Mouse (Mus musculus): ENCODE measurements around the gene Gm10053. TPM values are rescaled to one million over a fixed set of nuclear protein-coding genes. Genes with fewer than 3 reads are reported as not detected.

Gene Gm10053
- polyA plus RNA-seq, 1 experiment from 2014 or later: 327 TPM

DNA sequence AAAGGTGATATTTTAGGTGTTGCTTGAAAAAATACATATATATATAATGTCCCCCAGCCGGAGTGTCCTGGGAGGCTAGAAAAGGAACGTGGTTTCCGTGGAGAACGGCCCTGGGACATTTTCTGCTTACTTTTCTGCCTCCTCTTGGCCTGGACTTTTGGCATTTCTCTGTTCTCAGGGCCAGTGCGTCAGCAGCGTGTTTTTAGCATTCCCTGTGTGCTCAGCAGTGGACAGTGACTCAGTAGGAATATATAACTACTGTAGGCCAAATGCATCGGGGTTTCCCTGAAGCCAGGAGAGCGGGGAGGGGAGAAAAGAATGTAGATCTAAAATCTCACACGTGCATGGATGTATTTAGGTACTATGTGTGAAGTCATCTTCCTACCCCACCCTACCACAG is 10.1 kb upstream of the Gm10053 start:
- Histone ChIP-seq H3K27ac (ENCODE audit: low read depth, low read length) (no peak overlapping the region), H3K36me3 (ENCODE audit: control insufficient read depth, insufficient read depth, low read length) (no peaks in the 10 kb centered on the region), H3K9me3 (ENCODE audit: control insufficient read depth, low read length) (no peaks in the 10 kb centered on the region), H3K4me2 (no peak overlapping the region), H3K4me1 (replicated peaks; ENCODE audit: control insufficient read depth, insufficient read depth, low read length) (no peaks in the 10 kb centered on the region), H3K9ac (ENCODE audit: low read depth, low read length) (no peak overlapping the region), H3K27me3 (replicated peaks; ENCODE audit: control insufficient read depth, insufficient read depth, low read length) (peaks cover 31% of the 10 kb centered on the region), H3K4me3 (ENCODE audit: low read depth, low read length) (no peak overlapping the region)
- no peak for DNase-seq (ENCODE audit: low spot score)
- ATAC-seq (replicated peaks; ENCODE audit: low FRiP score): no peak
- WGBS: 77% methylated on average over 9 of the region's 9 CpGs

DNA sequence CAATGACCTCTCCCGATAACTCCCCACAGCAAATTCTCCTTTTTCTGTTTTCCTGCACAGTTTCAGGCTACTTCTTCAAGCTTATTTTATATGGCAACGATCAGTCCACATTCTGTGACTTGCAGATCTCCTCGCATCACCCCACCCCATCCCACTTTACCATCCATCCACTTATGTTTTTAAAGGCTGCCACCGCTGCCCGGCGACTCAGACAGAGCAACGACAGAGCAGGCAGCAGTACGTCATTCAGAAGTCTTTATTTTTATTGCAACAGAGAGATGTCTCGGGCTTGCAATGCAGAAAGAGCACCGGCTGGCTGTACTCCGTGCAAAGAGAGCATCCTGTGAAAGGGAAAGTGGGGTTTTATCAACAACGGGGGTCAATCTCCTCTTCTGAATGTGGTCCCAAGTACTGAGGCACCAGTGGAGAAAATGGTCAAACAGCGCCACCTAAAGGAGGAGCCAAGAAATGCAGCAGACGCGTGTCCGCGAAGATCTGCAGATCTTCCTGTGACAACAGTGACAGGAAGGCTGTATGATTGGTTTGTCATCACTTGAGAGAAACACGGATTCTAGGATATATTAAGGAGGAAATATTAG is 4.3 kb upstream of the Gm10053 start:
- H3K4me1 ChIP-seq (replicated peaks; ENCODE audit: control insufficient read depth, insufficient read depth, low read length): no peaks in the 10 kb centered on the region
- WGBS: 27% methylated on average over 18 of the region's 18 CpGs
- no peak overlapping the region for H3K27ac ChIP-seq (ENCODE audit: low read depth, low read length)
- H3K27me3 ChIP-seq (replicated peaks; ENCODE audit: control insufficient read depth, insufficient read depth, low read length): no peaks in the 10 kb centered on the region; the same call in 1 of the 2 replicates
- no peak overlapping the region for H3K4me3 ChIP-seq (ENCODE audit: low read depth, low read length)
- no peak for ATAC-seq (replicated peaks; ENCODE audit: low FRiP score)
- peak overlapping the region; percentile 49 for H3K4me2 ChIP-seq
- no peak overlapping the region for H3K9ac ChIP-seq (ENCODE audit: low read depth, low read length)
- no peaks in the 10 kb centered on the region for H3K36me3 ChIP-seq (ENCODE audit: control insufficient read depth, insufficient read depth, low read length)
- no peaks in the 10 kb centered on the region for H3K9me3 ChIP-seq (ENCODE audit: control insufficient read depth, low read length)
- peak; percentile 61 for DNase-seq (ENCODE audit: low spot score)

DNA sequence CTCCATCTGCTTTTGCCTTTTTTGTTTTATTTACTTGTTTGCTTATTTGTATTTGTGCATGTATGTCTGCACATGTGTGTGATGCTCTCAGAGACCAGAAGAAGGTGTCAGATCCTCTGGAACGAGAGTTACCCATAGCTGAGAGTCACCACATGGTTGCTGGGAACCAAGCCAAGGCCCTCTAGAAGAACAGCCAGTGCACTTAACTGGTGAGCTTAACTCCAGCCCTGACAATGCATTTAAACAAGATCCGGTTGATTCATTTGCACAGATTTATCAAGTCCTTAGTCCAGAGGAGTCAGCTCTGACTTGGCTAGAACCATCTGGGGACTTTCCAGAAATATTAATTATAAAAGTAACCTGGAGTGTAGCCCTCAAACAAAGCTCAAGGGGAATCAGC is 1.6 kb upstream of the Gm10053 start:
- no peaks in the 10 kb centered on the region; the same call in 1 of the 2 replicates for H3K27me3 ChIP-seq (replicated peaks; ENCODE audit: control insufficient read depth, insufficient read depth, low read length)
- ATAC-seq (replicated peaks; ENCODE audit: low FRiP score) (no peak), DNase-seq (ENCODE audit: low spot score) (no peak)
- 59% methylated on average over 2 of the region's 2 CpGs for WGBS
- H3K4me1 ChIP-seq (replicated peaks; ENCODE audit: control insufficient read depth, insufficient read depth, low read length): no peaks in the 10 kb centered on the region
- H3K4me3 ChIP-seq (ENCODE audit: low read depth, low read length): no peak overlapping the region
- no peak overlapping the region for H3K27ac ChIP-seq (ENCODE audit: low read depth, low read length)
- H3K9ac ChIP-seq (ENCODE audit: low read depth, low read length): no peak overlapping the region
- H3K9me3 ChIP-seq (ENCODE audit: control insufficient read depth, low read length): no peaks in the 10 kb centered on the region
- H3K4me2 ChIP-seq: no peak overlapping the region
- no peaks in the 10 kb centered on the region for H3K36me3 ChIP-seq (ENCODE audit: control insufficient read depth, insufficient read depth, low read length)

DNA sequence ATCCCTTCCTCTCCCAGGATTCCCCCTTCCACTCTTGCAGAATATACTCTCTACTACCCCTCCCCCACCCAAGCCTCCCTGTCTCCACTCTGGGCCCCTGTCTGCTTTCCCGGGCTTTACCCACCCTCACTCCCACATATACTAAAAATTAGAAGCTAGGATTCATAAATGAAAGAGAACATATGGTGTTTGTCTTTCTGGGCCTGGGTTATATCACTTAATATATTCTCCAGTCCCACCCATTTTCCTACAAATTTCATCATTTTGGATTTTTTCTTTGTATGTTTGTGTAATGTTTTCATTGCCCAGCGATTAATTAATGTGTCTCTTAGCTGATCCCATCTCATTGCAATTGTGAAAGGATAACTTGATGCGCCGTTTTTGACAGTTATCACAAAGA is 5.8 kb downstream of the Gm10053 start:
- no peak overlapping the region for H3K4me2 ChIP-seq
- no peak overlapping the region for H3K27ac ChIP-seq (ENCODE audit: low read depth, low read length)
- no peaks in the 10 kb centered on the region for H3K4me1 ChIP-seq (replicated peaks; ENCODE audit: control insufficient read depth, insufficient read depth, low read length)
- no peaks in the 10 kb centered on the region for H3K36me3 ChIP-seq (ENCODE audit: control insufficient read depth, insufficient read depth, low read length)
- 60% methylated on average over 4 of the region's 4 CpGs for WGBS
- H3K9me3 ChIP-seq (ENCODE audit: control insufficient read depth, low read length): no peaks in the 10 kb centered on the region
- DNase-seq (ENCODE audit: low spot score) (no peak), ATAC-seq (replicated peaks; ENCODE audit: low FRiP score) (no peak)
- peaks cover 3% of the 10 kb centered on the region for H3K27me3 ChIP-seq (replicated peaks; ENCODE audit: control insufficient read depth, insufficient read depth, low read length)
- no peak overlapping the region for H3K9ac ChIP-seq (ENCODE audit: low read depth, low read length)
- H3K4me3 ChIP-seq (ENCODE audit: low read depth, low read length): no peak overlapping the region

DNA sequence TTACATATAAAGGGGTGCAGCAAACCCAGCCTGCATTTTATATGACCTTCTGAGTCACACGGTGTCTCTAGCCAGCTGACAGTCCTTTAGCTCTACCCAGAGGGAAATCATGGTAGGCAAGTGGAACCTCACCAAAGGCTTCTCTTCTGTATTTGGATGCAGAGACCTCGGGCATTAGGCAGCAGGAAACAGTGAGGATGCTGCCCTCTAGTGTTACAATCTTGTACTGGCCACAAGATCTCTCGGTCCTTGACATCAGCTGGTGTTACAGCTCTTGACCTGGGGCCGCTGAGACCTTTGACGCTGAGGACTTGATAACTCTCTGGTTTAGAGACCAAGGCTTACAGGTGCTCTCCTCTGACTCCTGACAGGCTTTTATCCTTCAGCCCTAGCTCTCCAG is 10.0 kb downstream of the Gm10053 start:
- Histone ChIP-seq H3K27me3 (replicated peaks; ENCODE audit: control insufficient read depth, insufficient read depth, low read length) (peaks cover 5% of the 10 kb centered on the region), H3K9me3 (ENCODE audit: control insufficient read depth, low read length) (no peaks in the 10 kb centered on the region), H3K27ac (ENCODE audit: low read depth, low read length) (no peak overlapping the region), H3K36me3 (ENCODE audit: control insufficient read depth, insufficient read depth, low read length) (no peaks in the 10 kb centered on the region), H3K4me2 (no peak overlapping the region), H3K4me1 (replicated peaks; ENCODE audit: control insufficient read depth, insufficient read depth, low read length) (no peaks in the 10 kb centered on the region), H3K4me3 (ENCODE audit: low read depth, low read length) (no peak overlapping the region), H3K9ac (ENCODE audit: low read depth, low read length) (no peak overlapping the region)
- ATAC-seq (replicated peaks; ENCODE audit: low FRiP score): no peak
- peak; percentile 38 for DNase-seq (ENCODE audit: low spot score)
- 18% methylated on average over 5 of the region's 5 CpGs for WGBS

DNA sequence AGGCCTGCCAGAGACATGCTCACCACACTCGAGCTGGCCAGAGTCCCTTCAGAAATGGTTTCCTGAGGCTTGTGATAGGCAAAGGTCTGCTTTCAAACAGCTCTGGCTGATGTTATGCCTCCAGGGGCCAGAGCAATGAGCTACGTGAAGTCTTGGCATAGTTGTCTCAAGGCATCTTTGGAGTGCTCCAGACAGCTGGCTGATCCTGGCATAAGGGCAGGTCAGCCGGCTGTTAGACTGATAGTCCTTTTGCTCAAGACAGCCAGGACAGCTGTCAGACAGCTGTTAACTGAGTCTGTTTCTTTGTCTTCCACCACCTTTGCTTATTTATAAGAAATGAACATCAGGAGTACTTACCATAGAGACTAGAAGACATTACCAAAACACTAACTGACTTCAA is 11.4 kb downstream of the Gm10053 start:
- 73% methylated on average over 3 of the region's 3 CpGs for WGBS

DNA sequence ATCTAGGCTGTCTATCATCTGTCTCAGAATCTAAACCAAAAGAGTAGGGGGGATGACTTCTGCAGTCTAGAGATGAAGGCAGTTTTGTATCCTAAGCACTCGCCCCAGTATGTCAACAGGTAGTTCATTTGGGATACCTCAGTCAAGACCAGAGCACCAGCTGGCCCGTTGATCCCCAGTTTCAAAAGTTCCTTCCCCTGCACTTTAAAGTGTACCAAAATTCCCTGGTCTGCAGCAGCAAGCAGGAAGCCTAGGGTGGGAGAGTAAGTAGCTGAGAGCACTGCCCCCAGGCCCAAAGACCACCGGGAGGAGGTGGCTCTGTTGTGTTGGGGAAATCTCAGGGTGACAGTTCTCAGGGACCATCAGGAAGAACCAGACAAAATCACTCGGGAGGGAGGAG is 21.1 kb downstream of the Gm10053 start:
- Histone ChIP-seq H3K4me2 (no peak overlapping the region), H3K9me3 (ENCODE audit: control insufficient read depth, low read length) (no peaks in the 10 kb centered on the region), H3K27me3 (replicated peaks; ENCODE audit: control insufficient read depth, insufficient read depth, low read length) (peaks cover 63% of the 10 kb centered on the region), H3K27ac (ENCODE audit: low read depth, low read length) (no peak overlapping the region), H3K4me3 (ENCODE audit: low read depth, low read length) (no peak overlapping the region), H3K9ac (ENCODE audit: low read depth, low read length) (no peak overlapping the region), H3K36me3 (ENCODE audit: control insufficient read depth, insufficient read depth, low read length) (no peaks in the 10 kb centered on the region), H3K4me1 (replicated peaks; ENCODE audit: control insufficient read depth, insufficient read depth, low read length) (peaks cover 6% of the 10 kb centered on the region; the same call in 1 of the 2 replicates)
- WGBS: 13% methylated on average over 4 of the region's 4 CpGs
- ATAC-seq (replicated peaks; ENCODE audit: low FRiP score) (no peak), DNase-seq (ENCODE audit: low spot score) (no peak)

More for the DNA sequence above, 11.4 kb downstream of the Gm10053 start:
- Histone ChIP-seq H3K9me3 (ENCODE audit: control insufficient read depth, low read length) (no peaks in the 10 kb centered on the region), H3K4me1 (replicated peaks; ENCODE audit: control insufficient read depth, insufficient read depth, low read length) (no peaks in the 10 kb centered on the region), H3K36me3 (ENCODE audit: control insufficient read depth, insufficient read depth, low read length) (no peaks in the 10 kb centered on the region), H3K4me2 (no peak overlapping the region), H3K9ac (ENCODE audit: low read depth, low read length) (no peak overlapping the region), H3K4me3 (ENCODE audit: low read depth, low read length) (no peak overlapping the region), H3K27me3 (replicated peaks; ENCODE audit: control insufficient read depth, insufficient read depth, low read length) (peaks cover 5% of the 10 kb centered on the region), H3K27ac (ENCODE audit: low read depth, low read length) (no peak overlapping the region)
- no peak for ATAC-seq (replicated peaks; ENCODE audit: low FRiP score)
- no peak for DNase-seq (ENCODE audit: low spot score)

DNA sequence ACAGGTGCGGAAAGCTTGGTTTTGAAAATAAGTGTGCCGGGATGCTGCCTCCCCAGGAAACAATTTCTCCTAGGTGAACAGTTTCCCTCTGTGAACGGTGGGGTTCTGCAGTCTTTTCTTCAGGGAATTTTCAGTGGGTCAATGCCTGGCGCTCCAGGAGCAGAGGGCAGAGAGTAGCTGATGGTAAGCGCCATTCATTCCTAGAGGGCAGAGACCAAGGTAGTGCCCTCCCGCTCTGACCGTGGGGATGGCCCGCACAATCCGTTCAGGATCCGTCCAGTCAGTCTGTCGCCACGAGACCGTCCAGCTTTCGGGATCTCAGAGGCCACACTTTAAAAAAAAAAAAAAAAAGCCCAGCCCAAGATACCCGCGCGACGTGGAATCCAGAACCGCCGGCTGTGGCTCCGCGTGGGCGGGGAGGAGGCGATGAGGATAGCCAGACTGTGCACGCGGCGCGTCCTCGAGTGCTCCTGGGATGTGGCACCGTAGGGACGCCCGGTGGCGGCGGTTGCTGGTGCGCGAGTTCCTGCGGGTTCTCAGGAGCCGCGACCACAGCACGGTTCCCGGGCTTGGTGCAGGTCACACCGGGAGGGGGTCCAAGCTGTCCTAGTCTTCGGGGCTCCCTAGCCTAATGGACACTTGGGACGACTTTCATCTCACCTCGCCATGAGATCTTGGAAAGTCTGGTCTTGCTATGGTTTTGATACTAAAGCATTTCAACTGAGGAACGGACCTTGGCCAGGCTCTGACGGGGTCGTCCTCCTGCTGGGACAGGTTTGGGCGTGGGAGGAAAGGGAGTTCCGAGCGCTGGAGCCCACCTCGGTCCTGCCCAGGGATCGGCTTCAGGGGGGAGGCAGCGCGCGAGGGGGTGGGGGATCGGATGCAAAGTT is 21.8 kb downstream of the Gm10053 start:
- ATAC-seq (replicated peaks; ENCODE audit: low FRiP score) (no peak), DNase-seq (ENCODE audit: low spot score) (peak; percentile 45)
- Histone ChIP-seq H3K27ac (ENCODE audit: low read depth, low read length) (no peak overlapping the region), H3K4me2 (peak overlapping the region; percentile 35; the same call in 1 of the 2 replicates), H3K27me3 (replicated peaks; ENCODE audit: control insufficient read depth, insufficient read depth, low read length) (peaks cover 71% of the 10 kb centered on the region), H3K4me3 (ENCODE audit: low read depth, low read length) (peak overlapping the region; percentile 7; the same call in 1 of the 2 replicates), H3K9me3 (ENCODE audit: control insufficient read depth, low read length) (no peaks in the 10 kb centered on the region), H3K9ac (ENCODE audit: low read depth, low read length) (no peak overlapping the region), H3K4me1 (replicated peaks; ENCODE audit: control insufficient read depth, insufficient read depth, low read length) (peaks cover 6% of the 10 kb centered on the region; the same call in 1 of the 2 replicates), H3K36me3 (ENCODE audit: control insufficient read depth, insufficient read depth, low read length) (no peaks in the 10 kb centered on the region)
- WGBS: 3% methylated on average over 57 of the region's 57 CpGs
